Mouse (Mus musculus): ENCODE data around the gene Cnr2.

DNA sequence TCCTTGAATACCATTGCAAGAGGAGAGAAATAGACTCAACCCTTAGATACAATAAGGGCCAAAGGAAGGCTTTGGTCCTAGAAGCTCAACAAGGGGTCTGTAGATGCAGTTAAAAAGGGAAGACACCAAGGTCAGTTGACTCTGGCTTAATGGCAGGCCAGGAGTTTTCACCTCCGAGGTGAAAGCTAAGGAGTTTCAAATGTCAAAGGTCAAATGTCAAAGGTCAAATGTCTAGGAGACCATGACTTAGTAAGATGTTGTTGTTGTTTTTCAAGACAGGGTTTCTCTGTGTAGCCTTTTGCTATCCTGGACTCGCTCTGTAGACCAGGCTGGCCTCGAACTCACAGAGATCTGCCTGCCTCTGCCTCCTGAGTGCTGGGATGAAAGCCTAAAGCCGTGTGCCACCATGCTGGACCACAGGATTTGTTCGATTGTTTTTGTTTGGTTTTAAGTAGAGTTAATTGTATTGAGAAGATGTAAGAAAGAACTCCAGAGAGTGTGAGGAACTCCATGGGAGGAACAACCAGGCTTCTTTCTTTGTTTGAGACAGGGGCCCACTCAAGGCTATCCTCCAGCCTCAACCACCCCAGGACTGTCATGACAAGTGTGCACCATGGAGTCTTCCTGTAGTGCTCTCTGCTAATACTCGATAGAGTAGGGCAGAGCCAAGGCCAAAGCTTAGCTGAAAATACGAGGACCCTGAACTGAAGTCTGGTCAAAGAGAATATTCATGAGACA is 5.9 kb upstream of the Cnr2 start:
- no peak for TF ChIP-seq POLR2A (IDR thresholded peaks at IDR 0.05; ENCODE audit: low read depth, low read length)
- no peak for TF ChIP-seq CTCF (IDR thresholded peaks at IDR 0.05; ENCODE audit: borderline replicate concordance, insufficient read depth, low read length)
